Mouse (Mus musculus) liver, embryonic 14.5 days (tissue): ENCODE measurements at regions not wholly inside any gene's neighbourhood (a gene's known extent, or its start where the extent isn't known, plus 50 kb on each side); places are given as distances from the start of the nearest gene placed in this dataset.

Experiments
- ATAC-seq: fragments of 200-750 bp; cut with Nextera tagmentation; 2 replicates; pipeline ENCODE4 v1.8.0; 2017; ENCODE audit warnings: moderate number of reproducible peaks, mild to moderate bottlenecking, moderate library complexity; ENCODE audit not compliant: insufficient read depth
- DNase-seq, 3 experiments: peaks; one replicate each; pipeline ENCODE4 v3.0.0-alpha.2; 2012 to 2013; ENCODE audit warnings: low read depth in 3 of 3, low spot score in 3 of 3
- H3K27ac ChIP-seq: fragments of 300-500 bp; sonication (generic); 2 replicates; pipeline ENCODE4 v1.5.1; 2014; ENCODE audit warnings: moderate library complexity, mild to moderate bottlenecking, control low read depth, inconsistent platforms
- H3K27me3 ChIP-seq: fragments of 300-500 bp; sonication (generic); 2 replicates; pipeline ENCODE4 v1.6.1; 2014; ENCODE audit warnings: mild to moderate bottlenecking, low read length, moderate library complexity; ENCODE audit not compliant: control insufficient read depth, insufficient read depth
- H3K36me3 ChIP-seq: fragments of 300-500 bp; sonication (generic); replicated peaks from 2 replicates; pipeline ENCODE4 v1.6.1; 2014; ENCODE audit warnings: low read depth; ENCODE audit not compliant: control insufficient read depth, insufficient read depth
- H3K4me1 ChIP-seq, 2 experiments: fragments of 200-500 bp in 1 of 2; fragments of 300-500 bp in 1 of 2; sonication (generic) in 1 of 2; replicated peaks; 2 replicates each; pipeline ENCODE4 v1.6.1; 2012 to 2014; ENCODE audit warnings: antibody characterized with exemption in 1 of 2, inconsistent platforms in 1 of 2, low read length in 1 of 2; ENCODE audit not compliant: control insufficient read depth in 2 of 2, insufficient read depth in 2 of 2
- H3K4me2 ChIP-seq: fragments of 300-500 bp; sonication (generic); 2 replicates; pipeline ENCODE4 v1.6.1; 2014; ENCODE audit warnings: low read depth, mild to moderate bottlenecking, control low read depth, moderate library complexity
- H3K4me3 ChIP-seq, 2 experiments: fragments of 200-500 bp in 1 of 2; fragments of 300-500 bp in 1 of 2; sonication (generic) in 1 of 2; 2 replicates each; pipeline ENCODE4 v1.5.1; 2012 to 2014; ENCODE audit warnings: low read depth in 2 of 2, low read length in 2 of 2, mild to moderate bottlenecking in 2 of 2, control low read depth in 1 of 2, inconsistent platforms in 1 of 2, moderate library complexity in 1 of 2; ENCODE audit not compliant: insufficient read depth in 1 of 2
- H3K9ac ChIP-seq: fragments of 300-500 bp; sonication (generic); replicated peaks from 2 replicates; pipeline ENCODE4 v1.6.1; 2014; ENCODE audit warnings: mild to moderate bottlenecking, control low read depth, moderate library complexity
- H3K9me3 ChIP-seq: fragments of 300-500 bp; sonication (generic); 2 replicates; pipeline ENCODE4 v1.6.1; 2016; ENCODE audit warnings: low read length, mixed read lengths; ENCODE audit not compliant: control insufficient read depth
- CTCF ChIP-seq: IDR thresholded peaks from 2 replicates; pipeline ENCODE4 v1.5.1; 2016; ENCODE audit warnings: antibody characterized with exemption, low read depth, control low read depth
- EP300 ChIP-seq: IDR thresholded peaks from 2 replicates; pipeline ENCODE4 v1.6.1; 2016; ENCODE audit warnings: antibody characterized with exemption, low read depth
- WGBS: fragments of 180-500 bp; shearing (Covaris S2); extraction: QIAGEN DNeasy Blood & Tissue Kit; methylation state at CpG from one replicate; pipeline ENCODE4 v1.1.7; 2014; ENCODE audit not compliant: insufficient replicate concordance; 5-methylcytosine and 5-hydroxymethylcytosine counted together

DNA sequence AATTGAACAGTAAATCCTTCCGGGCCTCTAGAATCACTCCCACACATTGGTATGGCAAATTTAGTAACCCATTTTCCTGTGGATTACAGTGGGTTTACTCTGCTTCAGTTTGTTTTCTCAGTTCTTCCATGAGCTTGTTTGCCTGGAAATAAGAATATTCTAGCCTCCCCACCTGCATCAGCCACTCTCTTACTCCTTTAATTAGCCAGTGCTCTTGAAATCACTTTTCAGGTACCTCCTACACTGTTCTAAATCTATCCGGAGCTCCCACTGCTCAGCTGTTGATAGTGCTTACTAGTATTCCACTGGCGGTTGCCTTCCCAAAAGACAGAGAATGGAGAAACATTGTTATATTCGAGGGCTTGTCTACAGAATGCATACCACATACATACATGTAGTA is 167.1 kb downstream of the Htr7 start:
- WGBS = 58% methylated on average over 4 of the region's 4 CpGs
- no peak overlapping the region for H3K4me3 ChIP-seq
- no peaks in the 10 kb centered on the region for H3K9me3 ChIP-seq
- no peak overlapping the region for H3K27ac ChIP-seq
- DNase-seq (no peak), ATAC-seq (no peak)
- no peaks in the 10 kb centered on the region for H3K36me3 ChIP-seq
- no peaks in the 10 kb centered on the region for H3K27me3 ChIP-seq
- no peak overlapping the region for H3K4me2 ChIP-seq
- no peak overlapping the region for H3K9ac ChIP-seq
- TF ChIP-seq EP300 = no peak
- TF ChIP-seq CTCF = no peak
- H3K4me1 ChIP-seq = no peaks in the 10 kb centered on the region

DNA sequence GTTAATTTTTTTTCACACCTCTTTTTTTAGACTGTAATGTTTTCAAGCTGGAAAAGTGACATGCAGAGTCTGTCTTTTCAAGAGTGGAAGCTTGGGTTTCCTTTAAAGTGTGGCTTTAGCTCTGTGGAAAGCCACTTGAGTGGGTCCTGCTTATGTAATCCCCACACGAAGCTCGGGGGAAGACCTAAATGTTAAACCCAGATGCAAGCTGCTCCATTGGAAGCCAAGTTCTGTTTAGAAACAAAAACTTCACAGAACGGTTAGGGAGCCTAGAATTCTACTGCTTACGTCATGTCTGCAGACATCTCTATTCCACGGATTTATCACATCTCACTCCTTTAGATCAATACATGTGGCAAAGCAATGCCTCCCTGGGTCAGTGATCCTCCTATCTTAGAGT is 171.0 kb downstream of the Htr7 start:
- TF ChIP-seq CTCF (no peak), EP300 (no peak)
- no peak overlapping the region for H3K27ac ChIP-seq
- H3K9ac ChIP-seq = no peak overlapping the region
- H3K4me1 ChIP-seq = no peaks in the 10 kb centered on the region
- ATAC-seq (no peak), DNase-seq (no peak)
- no peak overlapping the region for H3K4me3 ChIP-seq
- H3K4me2 ChIP-seq = no peak overlapping the region
- 56% methylated on average over 5 of the region's 5 CpGs for WGBS
- H3K9me3 ChIP-seq = no peaks in the 10 kb centered on the region
- H3K36me3 ChIP-seq = no peaks in the 10 kb centered on the region
- no peaks in the 10 kb centered on the region for H3K27me3 ChIP-seq

DNA sequence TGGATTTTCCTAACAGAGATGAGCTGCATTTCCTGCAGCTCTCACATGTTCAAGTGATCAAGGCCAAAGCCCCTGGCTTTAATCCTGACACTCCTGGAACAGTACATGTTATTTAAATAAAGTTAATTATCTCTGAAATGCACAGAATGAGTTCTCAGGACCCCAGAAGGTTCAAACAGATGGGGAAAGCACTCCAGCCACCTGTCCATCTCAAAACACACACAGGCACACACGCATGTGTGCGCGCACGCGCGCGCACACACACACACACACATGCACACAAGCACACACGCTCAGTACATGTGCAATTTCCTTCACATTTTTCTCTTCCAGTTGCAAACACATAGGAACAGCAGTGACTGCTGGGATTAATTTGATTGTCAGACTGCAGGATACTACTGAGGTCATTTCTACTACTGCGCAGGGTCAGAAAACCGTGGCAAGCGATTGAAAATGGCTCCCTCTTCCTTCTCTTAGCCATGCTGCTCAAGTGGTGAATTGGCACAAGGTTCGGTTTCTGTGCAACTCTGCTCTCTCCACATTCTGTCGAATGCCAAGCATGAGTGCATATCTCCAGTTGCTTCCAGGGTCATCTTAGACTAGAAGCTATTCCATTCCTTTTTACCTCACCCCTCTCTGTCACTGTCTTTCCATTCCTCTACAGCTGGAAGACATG is 175.4 kb downstream of the Htr7 start:
- no peak overlapping the region for H3K27ac ChIP-seq
- H3K4me3 ChIP-seq = no peak overlapping the region
- H3K4me1 ChIP-seq = no peaks in the 10 kb centered on the region
- no peak overlapping the region for H3K4me2 ChIP-seq
- DNase-seq (no peak), ATAC-seq (no peak)
- no peaks in the 10 kb centered on the region for H3K27me3 ChIP-seq
- H3K9me3 ChIP-seq = no peaks in the 10 kb centered on the region
- H3K36me3 ChIP-seq = no peaks in the 10 kb centered on the region
- no peak for TF ChIP-seq CTCF
- H3K9ac ChIP-seq = no peak overlapping the region
- 80% methylated on average over 13 of the region's 13 CpGs for whole genome bisulfite sequencing

DNA sequence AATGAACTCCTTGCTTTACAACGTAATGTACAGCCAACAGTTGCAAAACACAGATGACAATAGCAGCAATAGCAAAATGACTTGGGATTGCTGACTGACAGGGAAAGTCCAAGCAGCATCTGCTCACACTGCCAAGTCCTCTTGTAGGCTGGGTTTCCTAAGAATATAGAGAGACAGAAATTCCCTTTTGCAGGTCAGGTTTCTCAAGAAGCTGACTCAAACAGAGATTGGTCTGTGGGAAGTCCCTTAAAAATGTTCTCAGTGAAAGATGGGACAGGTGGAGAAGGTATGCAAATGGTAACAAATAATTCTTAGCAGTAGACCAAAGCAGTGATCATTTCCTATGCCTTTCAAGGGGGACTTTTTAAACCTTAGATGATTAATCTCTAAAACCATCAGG is 181.8 kb downstream of the Htr7 start:
- Histone ChIP-seq H3K27me3 (no peaks in the 10 kb centered on the region), H3K4me3 (no peak overlapping the region), H3K4me1 (no peaks in the 10 kb centered on the region), H3K27ac (no peak overlapping the region), H3K36me3 (no peaks in the 10 kb centered on the region), H3K9me3 (no peaks in the 10 kb centered on the region), H3K4me2 (no peak overlapping the region), H3K9ac (no peak overlapping the region)
- WGBS = 26% methylated on average over 1 of the region's 1 CpGs
- no peak for DNase-seq
- no peak for ATAC-seq
- TF ChIP-seq CTCF (no peak), EP300 (no peak)

DNA sequence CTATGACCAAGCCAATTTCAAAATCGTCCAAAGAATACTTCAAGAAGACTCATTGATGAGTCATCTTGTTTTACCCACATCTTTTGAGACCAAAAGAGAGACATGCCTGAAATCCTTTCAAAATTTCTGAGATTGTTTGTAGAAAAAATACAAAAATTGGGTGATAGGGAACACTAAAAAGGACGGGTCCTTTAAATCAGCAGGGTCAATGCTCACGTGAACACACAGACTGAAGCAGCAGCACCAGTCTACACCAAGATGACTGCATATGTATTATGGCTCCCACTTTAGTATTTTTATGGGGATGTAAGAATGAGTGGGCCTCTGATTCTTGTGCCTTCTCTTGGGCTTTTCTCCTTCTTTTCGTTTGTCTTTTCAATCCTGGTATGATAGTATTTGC is 186.6 kb downstream of the Htr7 start:
- ATAC-seq (no peak), DNase-seq (no peak)
- H3K4me3 ChIP-seq = no peak overlapping the region
- H3K4me1 ChIP-seq = no peaks in the 10 kb centered on the region
- no peaks in the 10 kb centered on the region for H3K9me3 ChIP-seq
- H3K4me2 ChIP-seq = no peak overlapping the region
- H3K27me3 ChIP-seq = no peaks in the 10 kb centered on the region
- WGBS = 56% methylated on average over 4 of the region's 4 CpGs
- no peak overlapping the region for H3K9ac ChIP-seq
- no peak for TF ChIP-seq EP300
- no peak for TF ChIP-seq CTCF
- no peaks in the 10 kb centered on the region for H3K36me3 ChIP-seq
- no peak overlapping the region for H3K27ac ChIP-seq
